Mouse (Mus musculus): ENCODE results near the gene Rhcg.

Rhcg gene
- long read RNA-seq, experiment 1, partial matches to known transcripts, result 1 of 6 reads
- long read RNA-seq, experiment 1, other reads (novel, unspliced or antisense), result 2 of 6 reads
- long read RNA-seq, experiment 2, transcript Rhcg-201 (11 exons, 2,090 nt), result major isoform, 18 of 26 reads
- long read RNA-seq, experiment 2, partial matches to known transcripts, result 0 of 26 reads
- long read RNA-seq, experiment 2, other reads (novel, unspliced or antisense), result 8 of 26 reads

GRCm38 (mm10) chr7:79617418-79617817, at the start of gene Rhcg:
TSS of gene Rhcg (minus strand) at chr7:79617657.
- intact Hi-C loops (cut with DNase I), result no loop called here

- intact Hi-C loops (cut with DNase I), result no loop called here
These were observed 49.2 kb upstream of the Rhcg start for GRCm38 (mm10) chr7:79666690-79667089.

DNA sequence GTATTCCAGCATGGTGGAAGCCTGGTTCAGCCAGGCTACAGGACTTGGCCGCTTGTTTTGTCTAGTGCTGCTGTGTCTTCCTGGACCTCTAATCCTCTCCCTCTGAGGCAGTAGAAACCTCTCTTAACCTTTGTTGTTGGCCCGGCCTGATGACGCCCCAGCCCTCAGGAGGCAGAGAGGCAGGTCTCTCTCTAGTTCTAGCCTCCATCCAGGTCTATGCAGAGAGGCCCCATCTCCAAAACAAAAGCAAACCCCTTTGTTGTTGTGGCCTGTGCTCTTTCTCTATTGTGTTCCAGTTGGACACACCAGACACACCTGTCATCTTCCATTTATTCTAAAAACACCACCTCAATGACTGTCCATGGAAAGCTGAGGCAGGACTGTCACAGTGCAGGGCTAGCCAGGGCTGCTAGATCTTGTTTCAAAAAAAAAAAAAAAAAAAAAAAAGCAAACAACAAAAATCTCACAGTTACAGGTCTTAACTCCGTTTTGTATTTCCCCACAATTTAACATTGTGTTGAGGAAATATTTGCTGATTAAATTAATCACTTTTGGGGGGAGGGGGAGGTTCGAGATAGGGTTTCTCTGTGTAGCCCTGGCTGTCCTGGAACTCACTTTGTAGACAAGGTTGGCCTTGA, 43.9 kb upstream of the Rhcg start:
- intact Hi-C loops (cut with DNase I), result loop anchor here (5.0 kb wide), 2 partner anchors 61 to 126 kb away; no protein-coding TSS in a partner anchor

GRCm38 (mm10) chr7:79660291-79661150, 43.1 kb upstream of the Rhcg start:
- intact Hi-C loops (cut with DNase I), result loop anchor here (5.0 kb wide), 2 partner anchors 62 to 127 kb away; no protein-coding TSS in a partner anchor

- intact Hi-C loops (cut with DNase I), result loop anchor here (5.0 kb wide), 2 partner anchors 63 to 128 kb away; no protein-coding TSS in a partner anchor
These were observed 42.3 kb upstream of the Rhcg start, which contains the start of gene Ticrr for GRCm38 (mm10) chr7:79659578-79660290. TSS of gene Ticrr (plus strand) at chr7:79660196.

DNA sequence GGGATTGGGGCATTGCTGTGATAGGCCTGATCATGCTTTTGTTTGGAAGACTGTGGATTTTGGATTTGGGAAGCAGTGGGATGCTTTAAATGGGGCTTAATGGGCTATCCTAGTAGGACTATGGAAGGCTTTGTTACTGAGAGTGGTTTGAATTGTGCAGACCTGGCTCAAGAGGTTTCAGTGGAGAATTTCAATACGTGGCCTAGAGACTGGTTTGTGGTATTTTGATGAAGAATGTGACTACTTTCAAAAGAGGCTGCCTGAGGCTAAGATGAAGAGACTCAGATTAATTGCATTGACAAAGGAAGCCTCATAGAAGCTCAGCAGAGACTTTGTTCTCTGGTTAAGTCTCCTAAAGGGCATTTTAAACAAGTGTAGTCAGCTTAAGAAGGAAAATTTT, 37.1 kb upstream of the Rhcg start:
- intact Hi-C loops (cut with DNase I), result no loop called here

DNA sequence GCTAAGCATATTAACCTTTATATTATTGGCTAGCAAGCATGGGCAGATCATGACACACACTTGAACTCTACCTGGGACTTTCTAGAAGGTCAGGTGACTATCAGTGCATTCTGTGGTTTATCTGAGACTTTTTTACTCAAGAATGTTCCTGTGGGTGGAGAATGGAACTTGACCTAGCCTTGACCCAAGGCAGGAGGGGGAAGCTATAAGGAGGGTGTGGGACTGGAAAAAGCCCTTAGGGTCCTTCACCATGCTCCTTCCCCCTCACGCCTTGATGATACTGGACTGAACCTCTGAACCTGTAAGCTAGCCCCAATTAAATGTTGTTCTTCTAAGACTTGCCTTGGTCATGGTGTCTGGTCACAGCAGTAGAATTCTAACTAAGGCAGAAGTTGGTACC, 36.7 kb upstream of the Rhcg start:
- intact Hi-C loops (cut with DNase I), result no loop called here

DNA sequence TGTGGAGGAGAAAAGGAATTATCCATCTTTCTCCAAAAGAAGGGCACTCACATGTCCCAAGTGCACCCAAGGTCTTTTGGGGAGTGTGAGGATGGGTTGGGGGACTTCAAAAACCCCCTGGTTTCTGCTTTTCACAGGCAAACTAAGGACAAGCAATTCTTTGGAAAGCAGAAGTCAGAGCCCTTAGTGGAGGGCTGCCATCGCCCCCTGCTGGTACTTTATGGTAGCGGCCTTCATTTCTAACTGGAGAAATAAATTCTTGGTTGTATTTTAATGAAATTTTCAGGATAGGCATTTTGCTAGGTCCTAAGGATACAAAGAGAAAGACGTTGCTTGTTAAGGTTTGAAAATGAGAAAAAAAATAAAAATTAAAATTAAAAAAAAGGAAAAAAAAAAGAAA, 31.5 kb upstream of the Rhcg start:
- intact Hi-C loops (cut with DNase I), result loop anchor here (2.0 kb wide), 1 partner anchor 36 kb away; no protein-coding TSS in a partner anchor

DNA sequence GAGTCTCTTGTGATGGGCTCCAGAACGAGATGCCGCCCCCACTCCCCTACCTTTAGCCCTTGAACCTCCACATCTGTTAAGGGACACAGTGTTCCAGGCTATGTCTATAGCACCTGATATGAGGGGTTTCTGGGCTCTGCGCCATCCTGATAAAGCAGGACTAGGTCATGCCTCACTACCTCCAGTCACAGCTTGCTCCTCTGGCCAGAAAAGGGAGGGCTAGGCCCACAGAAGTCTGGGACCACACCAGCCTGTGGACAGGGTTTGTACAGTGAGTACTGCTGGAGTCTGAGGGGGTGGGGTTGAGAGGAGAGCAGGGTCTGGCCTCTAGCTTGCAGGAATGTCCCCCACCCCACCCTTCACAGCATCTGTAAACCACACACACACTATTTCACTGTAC, 29.8 kb upstream of the Rhcg start:
- intact Hi-C loops (cut with DNase I), result no loop called here

GRCm38 (mm10) chr7:79631773-79632348, 14.4 kb upstream of the Rhcg start:
- intact Hi-C loops (cut with DNase I), result no loop called here

DNA sequence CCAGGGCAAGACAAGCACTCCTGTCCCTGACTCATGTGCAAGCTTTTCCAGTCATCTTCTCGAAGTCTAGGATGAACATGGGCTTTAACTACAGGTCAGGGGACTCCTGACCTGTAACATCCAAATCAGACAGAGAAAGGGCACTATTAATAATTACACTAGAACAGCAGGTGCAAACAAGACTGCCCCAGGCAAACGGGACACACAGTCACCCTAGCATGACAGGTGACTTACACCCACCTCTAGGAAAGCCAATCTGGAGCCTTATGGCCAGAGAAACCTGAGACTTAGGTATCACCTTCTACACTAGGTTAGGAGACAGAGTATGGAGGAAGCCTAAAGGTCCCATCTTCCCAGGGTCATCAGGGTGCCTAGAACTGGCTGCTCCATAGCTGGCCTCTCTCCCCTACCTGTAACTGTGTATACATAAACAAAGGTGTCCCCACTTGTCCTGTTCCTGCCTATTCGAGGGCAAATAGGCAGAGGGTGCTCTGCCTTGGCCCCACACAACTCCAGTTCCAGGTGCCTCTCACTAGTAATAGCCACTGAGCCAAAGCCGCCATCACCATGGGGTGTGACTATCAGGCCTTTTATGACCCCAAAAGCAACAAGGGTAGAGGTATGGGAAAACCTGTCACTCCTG, 10.9 kb upstream of the Rhcg start:
- intact Hi-C loops (cut with DNase I), result no loop called here

DNA sequence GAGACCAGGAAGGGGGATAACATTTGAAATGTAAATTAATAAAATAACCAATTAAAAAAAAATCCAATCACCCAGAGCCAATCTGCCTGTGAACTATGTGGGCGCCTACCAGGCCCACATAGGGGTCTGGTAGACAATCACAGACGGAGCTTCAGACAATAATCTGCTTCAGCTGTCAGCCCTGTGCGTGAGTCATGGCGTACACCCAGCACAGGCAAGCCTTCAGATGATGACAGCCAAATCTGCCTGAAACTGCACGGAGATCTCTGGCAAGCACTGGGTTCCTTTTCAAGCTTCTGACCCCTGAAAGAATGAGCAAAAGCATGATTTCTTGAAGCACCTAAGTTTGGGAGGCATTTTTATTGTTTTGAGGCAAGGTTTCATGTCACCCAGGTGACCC, 8.7 kb upstream of the Rhcg start:
- intact Hi-C loops (cut with DNase I), result no loop called here

- intact Hi-C loops (cut with DNase I), result no loop called here
These were observed 5.6 kb upstream of the Rhcg start for GRCm38 (mm10) chr7:79623086-79623485.

GRCm38 (mm10) chr7:79619493-79619892, 2.0 kb upstream of the Rhcg start:
- intact Hi-C loops (cut with DNase I), result no loop called here

DNA sequence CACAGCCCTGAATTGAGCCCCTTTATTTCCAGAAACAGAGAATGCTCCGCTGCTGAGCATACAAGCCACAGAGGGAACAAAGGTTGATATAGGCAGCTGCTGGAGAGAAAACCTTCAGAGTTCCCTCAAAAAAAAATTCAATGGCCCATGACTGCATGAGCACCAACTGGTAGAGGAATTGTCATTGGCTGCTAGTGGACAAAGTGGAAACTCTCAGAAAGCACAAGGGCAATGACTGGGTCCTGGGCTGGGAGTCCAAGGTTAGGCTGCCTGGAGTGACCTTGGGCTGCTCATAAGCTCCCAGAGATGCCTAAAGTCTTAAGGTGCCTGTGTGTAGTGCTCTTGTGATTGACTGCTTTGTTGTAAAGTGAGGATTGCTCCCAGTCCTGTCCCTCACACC, 1.5 kb downstream of the Rhcg start:
- intact Hi-C loops (cut with DNase I), result no loop called here

- intact Hi-C loops (cut with DNase I), result no loop called here
These were observed 2.4 kb downstream of the Rhcg start for GRCm38 (mm10) chr7:79615008-79615407.

- intact Hi-C loops (cut with DNase I), result loop anchor here (2.0 to 5.0 kb wide), 2 partner anchors 35 to 174 kb away; no protein-coding TSS in a partner anchor
These were observed 4.1 kb downstream of the Rhcg start for GRCm38 (mm10) chr7:79613314-79613713.

- intact Hi-C loops (cut with DNase I), result loop anchor here (2.0 to 5.0 kb wide), 2 partner anchors 36 to 175 kb away; no protein-coding TSS in a partner anchor
These were observed 4.7 kb downstream of the Rhcg start for GRCm38 (mm10) chr7:79612783-79613182.

DNA sequence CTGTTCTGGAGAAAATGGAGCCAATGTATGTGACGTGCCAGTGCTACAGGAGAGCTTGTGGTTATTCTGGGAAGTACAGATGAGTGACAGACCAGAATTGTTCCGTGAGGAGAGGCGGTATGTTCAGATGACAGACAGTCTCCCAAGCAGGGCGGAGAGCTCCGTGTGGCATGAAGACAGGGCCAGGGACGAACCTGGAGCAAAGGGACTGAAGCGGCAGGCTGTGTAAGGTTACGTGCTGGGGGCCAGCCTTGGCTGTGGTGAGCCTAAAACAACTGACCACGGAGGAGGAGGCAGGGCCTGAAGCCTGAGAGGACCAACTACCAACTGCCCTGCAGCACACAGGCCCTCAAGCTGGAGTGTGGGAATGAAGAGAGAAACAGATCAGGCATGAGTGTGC, 5.6 kb downstream of the Rhcg start:
- intact Hi-C loops (cut with DNase I), result loop anchor here (2.0 to 5.0 kb wide), 3 partner anchors 37 to 175 kb away; no protein-coding TSS in a partner anchor

DNA sequence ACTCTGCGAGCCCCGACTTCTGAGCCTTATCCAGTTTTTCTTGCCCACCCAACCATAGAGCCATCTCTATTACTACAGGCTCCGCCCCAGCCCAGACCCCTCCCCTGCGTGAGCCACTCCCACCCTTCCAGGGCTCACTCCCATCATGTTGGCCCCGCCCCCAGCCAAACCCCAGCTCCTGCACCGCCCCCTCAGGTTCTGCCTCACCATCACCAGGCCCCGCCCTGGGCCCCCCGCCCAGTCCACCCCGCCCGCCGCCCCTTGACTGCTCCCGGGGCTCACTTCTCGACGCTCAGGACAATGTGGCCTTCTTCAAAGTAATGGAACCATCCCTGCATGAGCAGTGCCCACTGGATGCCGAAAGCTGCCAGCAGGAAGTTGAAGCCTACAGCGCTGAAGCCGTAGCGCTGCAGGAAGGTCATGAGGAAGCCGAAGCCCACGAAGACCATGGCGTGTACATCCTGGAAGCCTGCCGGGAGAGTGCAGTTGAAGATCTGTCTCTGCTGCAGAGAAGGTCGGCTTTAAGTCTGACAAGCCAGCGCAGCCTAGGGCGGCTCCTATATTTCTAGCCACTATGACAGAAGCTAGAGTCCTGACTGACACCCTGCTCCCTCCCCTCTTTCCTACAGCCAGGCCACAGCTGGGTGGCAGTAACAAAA, 10.1 kb downstream of the Rhcg start:
- intact Hi-C loops (cut with DNase I), result no loop called here
